Mouse (Mus musculus): ENCODE results near the gene Ubxn11.

DNA sequence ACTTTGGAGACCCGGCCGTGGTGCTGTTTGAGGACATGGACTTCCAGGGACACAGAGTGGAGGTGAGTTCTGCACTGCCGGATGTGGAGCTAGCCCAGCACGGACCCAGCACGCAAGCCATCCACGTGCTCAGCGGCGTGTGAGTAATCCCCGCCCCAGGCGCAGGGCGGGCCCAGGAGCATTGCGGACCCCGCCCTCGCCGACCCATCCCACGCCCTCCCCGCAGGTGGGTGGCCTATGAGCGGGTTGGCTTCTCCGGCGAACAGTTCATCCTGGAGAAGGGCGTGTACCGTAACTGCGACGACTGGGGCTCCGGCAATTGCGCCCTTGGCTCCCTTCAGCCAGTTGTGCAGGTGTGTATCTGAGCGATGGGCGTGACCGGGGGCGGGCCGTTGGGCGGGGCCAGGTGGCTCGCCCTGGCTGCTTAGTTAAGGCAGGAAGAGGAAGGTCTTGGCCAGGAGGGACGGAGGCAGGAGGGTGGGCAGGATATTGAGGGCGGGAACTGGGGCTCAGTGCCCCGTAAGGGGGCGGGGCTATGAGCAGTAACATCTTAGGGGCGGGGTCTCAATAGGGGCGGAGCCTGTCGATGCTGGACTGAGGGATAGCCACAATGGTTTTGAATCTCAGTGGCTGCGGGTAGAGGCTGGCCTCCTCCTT is 20.5 kb upstream of the Ubxn11 start:
- TF ChIP-seq EP300 (IDR thresholded peaks at IDR 0.05; ENCODE audit: low read depth in 1 of 2, low read length in 2 of 2): no peak
- TF ChIP-seq POLR2A (IDR thresholded peaks at IDR 0.05; ENCODE audit: control insufficient read depth in 1 of 2, insufficient read depth in 1 of 2, low read depth in 1 of 2, low read length in 2 of 2, poor library complexity in 1 of 2): peak in 1 of 2 experiments; percentile 75; a peak in 2 of 4 replicates
- no peak for TF ChIP-seq CTCF (IDR thresholded peaks at IDR 0.05 in 2 of 3, conservative IDR thresholded peaks at IDR 0.05 in 1 of 3; ENCODE audit: control insufficient read depth in 1 of 3, insufficient read depth in 1 of 3, low read depth in 2 of 3, low read length in 3 of 3, poor library complexity in 1 of 3, severe bottlenecking in 1 of 3)
- TF ChIP-seq TAL1 (IDR thresholded peaks at IDR 0.05; ENCODE audit: low read length): no peak
- TF ChIP-seq MAFK (IDR thresholded peaks at IDR 0.05; ENCODE audit: borderline replicate concordance, low read depth, low read length): no peak
- no peak for TF ChIP-seq GATA1 (IDR thresholded peaks at IDR 0.05; ENCODE audit: low read depth, low read length)
- TF ChIP-seq UBTF (IDR thresholded peaks at IDR 0.05; ENCODE audit: borderline replicate concordance, insufficient read depth, low read depth, low read length): no peak
- no peak for TF ChIP-seq POLR2AphosphoS5 (IDR thresholded peaks at IDR 0.05; ENCODE audit: borderline replicate concordance, low read depth, low read length)

All from MEL (cell line).